Mouse (Mus musculus) retina, postnatal 1 day (tissue): ENCODE measurements around the gene Iqcf4.
"Not testable (repeated sequence)": the region's sequence is repeated elsewhere in the genome, so short reads cannot be mapped to it uniquely, and the experiment has no call there.

Experiments
- DNase-seq: peaks from one replicate; pipeline ENCODE4 v3.0.0-alpha.2; 2012

The Iqcf4 gene

DNA sequence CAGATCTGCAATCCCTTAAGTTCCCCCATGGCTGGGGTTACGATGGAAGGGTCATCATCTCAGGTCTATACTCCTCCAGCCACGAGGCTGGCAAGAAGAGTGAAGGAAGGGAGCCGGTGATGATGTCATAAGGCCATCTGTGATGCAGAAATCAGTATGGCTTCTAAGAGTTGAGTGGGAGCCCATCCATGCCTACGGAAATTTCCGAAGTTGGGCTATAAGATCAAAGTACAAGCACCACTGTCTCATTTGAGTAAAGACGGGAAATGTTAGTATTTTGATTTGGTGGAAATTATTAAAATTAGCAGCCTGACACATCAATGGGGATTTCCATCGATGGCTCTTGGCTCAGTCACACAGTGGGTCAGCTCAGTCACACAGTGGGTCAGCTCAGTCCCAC lies at the start of gene Iqcf4:
Gene Iqcf4, minus strand, starts transcription at position 101 of the 400 bp plus-strand sequence.
- DNase-seq = no peak

DNA sequence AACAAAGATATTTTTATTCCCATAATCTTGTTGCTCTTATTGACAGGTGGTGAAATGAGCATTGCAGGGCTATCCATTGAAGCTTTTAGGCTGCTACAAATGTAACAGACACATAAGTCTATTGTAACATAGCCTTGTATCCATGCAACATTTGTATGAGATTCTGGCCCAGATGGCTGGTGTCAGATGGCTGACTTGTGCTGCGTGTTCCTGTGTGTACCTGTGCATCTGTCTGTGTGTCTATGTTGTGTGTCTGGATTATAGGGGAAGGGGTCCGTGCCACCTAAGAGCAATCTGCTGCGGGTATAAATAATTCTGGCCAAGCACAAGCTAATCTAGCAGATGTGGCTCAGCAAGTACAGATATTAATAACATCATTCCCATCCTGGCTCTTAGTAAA lies 46.7 kb upstream of the Iqcf4 start:
- DNase-seq = no peak

DNA sequence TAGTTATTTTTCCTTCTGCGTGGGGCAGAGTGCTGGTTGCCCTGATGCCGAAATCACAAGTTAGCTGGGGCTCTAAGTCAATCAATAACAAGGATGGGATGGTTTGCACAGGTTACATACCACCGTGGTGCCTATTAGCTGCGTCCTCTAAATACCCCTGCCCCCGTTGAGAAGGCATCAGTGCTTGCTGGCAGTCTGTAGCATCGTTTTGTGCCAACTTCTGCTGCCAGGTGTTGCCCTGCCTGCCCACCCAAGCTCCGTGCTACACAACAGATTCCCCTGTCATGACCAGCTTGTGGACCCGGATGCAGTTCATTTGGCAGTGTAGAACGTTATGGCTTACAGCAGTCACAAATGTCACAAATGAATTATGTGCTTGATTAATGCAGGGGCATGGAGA lies 45.5 kb upstream of the Iqcf4 start:
- no peak for DNase-seq

DNA sequence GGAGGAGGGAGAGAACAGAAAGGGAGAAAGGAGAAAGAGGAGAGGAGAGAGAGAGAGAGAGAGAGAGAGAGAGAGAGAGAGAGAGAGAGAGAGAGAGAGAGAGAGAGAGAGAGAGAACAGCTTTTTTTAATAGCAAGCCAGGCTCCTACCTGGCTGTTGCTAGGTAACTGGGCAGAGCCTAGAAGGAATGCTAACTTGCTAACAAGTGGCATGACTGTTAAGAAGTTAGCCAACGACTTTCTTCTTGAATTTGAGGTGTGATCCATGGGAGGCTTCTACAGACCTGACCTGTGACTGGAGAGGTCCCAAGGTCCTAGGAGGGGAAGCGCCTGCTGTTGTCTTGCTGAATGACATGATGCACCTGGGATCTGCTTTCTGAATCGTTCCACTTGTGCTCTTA lies 43.8 kb upstream of the Iqcf4 start:
- DNase-seq = no peak

DNA sequence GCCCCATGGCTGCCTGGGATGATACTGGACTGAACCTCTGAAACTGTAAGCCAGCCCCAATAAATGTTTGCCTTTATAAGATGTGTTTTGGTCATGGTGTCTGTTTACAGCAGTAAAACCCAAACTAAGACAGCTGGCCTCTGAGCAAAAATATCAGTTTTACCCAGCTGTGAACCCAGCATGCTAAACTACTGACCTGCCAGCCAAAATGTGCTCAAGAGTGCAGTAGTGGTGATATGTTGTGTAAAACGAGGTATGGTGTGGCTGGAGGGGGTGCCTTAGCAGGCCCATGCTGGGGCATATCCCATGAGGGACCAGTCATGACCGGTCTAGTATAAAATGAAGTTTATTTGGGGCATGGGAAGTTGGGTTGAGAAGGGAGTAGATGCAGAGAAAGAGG lies 43.2 kb upstream of the Iqcf4 start:
- DNase-seq = no peak

GRCm38 (mm10) chr9:106610727-106611126 lies 39.9 kb upstream of the Iqcf4 start:
- no peak for DNase-seq

DNA sequence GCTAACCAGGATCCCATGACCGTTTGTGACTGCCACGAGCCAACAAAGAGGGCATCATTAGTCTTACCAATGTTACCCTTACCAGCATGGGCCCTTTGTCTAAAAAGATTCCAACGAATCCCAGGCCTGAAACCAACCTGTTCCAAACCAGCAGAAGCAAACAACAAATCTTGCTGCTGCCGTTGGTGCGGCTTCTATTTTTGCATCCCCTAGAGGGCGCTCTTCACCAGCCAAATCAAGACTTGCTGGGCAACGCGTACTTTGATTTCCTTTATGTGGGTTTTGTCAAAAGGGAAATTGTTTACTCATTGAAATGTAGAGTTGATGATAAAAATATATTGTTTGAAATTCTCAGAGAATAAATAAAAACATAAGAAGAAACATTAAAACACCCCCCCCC lies 29.8 kb upstream of the Iqcf4 start:
- DNase-seq = peak; percentile 75

DNA sequence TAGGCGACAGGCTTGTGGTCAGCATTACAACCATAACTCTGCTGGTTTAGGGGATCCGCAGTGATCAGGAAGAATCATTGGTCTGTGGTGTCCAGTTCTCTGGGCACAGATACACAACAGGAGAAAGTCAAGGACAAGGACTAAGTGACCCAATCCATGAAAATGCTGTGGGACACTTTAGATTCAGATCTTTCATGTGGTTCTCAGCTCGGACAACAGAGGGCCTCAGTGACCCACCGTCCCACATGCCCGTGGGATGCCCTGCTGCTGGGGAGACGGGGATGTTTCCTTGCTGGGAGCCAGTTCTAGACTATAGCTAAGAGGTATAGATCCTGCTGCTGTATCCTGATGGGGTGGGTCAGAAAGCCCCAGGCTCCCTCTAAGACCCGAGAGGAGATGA lies 27.7 kb upstream of the Iqcf4 start:
- no peak for DNase-seq

GRCm38 (mm10) chr9:106595836-106596235 lies 25.0 kb upstream of the Iqcf4 start:
- no peak for DNase-seq

DNA sequence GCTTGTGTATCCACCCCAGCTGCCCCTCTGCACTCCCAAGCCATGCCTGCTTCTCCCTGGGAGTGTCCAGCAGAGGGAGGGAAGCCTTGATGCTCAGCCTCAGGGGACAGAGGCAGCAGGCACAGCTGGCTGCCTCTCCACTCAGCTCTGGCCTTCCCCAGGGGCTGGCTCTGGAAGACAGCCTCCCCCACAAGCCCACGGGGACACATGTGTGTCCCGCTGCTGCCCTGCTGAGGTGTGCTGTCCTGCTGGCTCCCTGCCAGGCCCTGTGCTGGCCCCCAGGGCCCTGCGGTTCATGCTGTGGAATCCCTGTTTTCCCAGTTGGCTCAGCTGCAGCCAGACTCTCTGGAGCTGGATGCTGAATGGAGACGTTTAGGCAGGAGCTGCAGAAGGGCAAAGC lies 24.6 kb upstream of the Iqcf4 start:
- not testable (repeated sequence) for DNase-seq

DNA sequence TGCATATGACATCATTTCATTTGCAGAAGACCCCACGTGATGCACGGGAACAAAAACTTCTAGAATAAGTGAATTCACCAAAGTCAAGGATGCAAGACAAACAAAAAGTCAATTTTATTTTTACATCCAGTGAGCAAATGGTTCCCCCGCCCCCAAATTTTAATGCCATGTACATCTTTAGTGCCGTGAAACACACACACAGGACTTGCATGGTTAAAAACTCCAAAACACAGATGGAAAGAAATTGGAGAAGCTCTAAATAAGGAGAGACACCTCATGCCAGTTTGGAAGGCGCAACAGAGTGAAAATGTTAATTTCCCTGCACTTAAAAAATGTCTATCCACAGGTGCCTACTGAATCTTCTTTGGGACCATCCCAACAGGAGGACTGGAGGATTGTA lies 21.4 kb upstream of the Iqcf4 start:
- DNase-seq = no peak

- no peak for DNase-seq
Measured at GRCm38 (mm10) chr9:106582552-106582951, 11.8 kb upstream of the Iqcf4 start.

DNA sequence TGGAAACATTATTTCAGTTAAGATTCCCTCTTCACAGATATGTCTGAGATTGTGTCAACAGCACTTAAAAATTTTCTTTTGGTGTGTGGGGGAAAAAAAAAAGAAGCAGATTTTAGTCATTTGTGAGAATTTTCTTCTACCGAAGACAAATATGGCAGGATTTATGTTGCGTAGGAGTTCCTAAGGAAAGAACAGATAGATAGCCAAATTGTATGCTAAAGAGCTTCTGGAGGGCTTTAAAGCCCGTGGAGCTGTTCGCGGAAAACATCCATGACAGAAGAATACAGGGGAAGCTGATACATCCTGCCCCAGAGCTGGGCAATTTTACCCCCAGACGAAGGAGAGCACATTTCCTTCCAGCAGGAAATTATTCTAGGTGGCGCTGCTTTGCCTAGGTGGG lies 9.2 kb upstream of the Iqcf4 start:
- no peak for DNase-seq

- no peak for DNase-seq
Measured at GRCm38 (mm10) chr9:106576112-106576511, 5.3 kb upstream of the Iqcf4 start.

GRCm38 (mm10) chr9:106573366-106573765 lies 2.6 kb upstream of the Iqcf4 start:
- DNase-seq = no peak

DNA sequence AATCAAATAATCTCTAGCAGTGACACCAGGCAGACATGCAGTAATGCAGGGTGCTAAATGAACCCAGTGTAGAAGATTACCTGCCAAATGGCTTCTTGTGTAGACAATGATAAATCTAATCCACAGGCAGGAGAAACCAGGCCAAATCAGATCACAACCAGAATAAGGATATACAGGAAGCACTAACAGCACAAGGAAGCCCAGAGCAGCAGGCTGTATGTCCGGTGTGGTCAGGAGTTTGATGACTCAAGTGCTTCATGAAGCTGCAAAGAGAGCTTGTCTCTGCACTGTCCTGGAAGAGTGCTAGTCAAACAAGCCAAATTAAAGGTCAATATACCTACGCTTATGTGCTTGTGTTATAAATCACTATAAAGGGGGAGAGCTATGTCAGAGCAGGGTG lies 1.4 kb upstream of the Iqcf4 start:
- DNase-seq = no peak

DNA sequence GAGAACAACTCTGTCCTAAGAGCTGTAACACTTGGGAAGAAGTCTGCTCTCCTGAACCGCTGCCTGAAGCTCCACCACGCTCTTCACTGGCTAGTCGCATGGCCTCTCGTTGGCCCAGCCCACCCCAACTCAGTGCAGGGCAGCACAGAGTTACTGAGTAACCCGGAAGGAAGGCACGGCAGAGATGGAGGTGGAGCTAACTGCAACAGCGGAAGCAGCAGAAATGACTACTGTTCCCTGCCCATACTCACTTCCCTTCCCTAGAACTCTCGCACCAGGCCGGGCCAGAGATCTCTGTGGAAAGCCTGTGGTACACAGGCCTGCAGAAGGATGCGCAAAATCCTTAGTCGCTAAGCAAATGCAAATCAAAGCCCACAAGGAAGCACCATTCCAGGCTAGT lies 4.4 kb downstream of the Iqcf4 start:
- DNase-seq = no peak

GRCm38 (mm10) chr9:106564025-106564424 lies 6.8 kb downstream of the Iqcf4 start:
- DNase-seq = no peak

DNA sequence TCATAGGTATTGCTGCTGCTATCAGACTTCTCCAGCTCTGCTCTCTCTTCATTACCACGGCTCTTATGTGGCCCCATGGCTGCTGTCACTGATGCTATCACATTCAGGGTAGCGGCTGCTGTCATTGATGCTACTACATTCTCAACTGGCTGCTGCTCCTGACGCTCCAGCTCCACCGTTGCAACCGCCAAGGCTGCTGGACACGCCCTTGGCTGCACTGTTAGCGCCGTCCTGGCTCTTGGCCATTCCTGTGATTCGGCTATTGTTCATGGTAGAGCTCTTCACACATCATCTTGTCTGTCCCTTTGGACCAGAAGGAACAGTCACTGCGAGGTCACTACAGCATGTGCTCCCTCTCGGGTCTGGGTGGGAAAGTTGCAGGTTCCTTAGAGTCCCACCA lies 8.5 kb downstream of the Iqcf4 start:
- DNase-seq = no peak

DNA sequence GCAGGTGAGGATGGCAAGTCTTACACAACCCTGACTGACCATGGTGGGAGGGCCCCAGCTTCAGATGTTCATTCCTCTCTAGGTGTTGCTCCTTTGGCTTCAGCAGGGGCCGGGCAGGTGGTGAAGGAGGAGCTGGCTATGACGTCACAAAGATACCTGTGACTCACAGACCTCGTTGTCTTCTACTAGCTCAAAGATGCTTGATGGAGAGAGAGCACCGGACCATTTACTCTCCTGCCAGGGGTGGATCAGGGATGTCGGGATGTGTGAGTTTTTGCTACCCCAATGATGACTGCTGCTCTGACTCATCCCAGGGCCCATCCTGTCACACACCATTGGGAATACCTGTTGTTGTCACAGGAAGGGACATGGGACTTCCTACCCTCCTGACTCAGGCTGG lies 9.3 kb downstream of the Iqcf4 start, which contains the start of gene Iqcf3:
Gene Iqcf3, minus strand, starts transcription at position 101 of the 400 bp plus-strand sequence.
- no peak for DNase-seq

- DNase-seq = no peak
Measured at GRCm38 (mm10) chr9:106534975-106535374, 35.8 kb downstream of the Iqcf4 start.

GRCm38 (mm10) chr9:106534296-106534695 lies 36.5 kb downstream of the Iqcf4 start:
- no peak for DNase-seq

DNA sequence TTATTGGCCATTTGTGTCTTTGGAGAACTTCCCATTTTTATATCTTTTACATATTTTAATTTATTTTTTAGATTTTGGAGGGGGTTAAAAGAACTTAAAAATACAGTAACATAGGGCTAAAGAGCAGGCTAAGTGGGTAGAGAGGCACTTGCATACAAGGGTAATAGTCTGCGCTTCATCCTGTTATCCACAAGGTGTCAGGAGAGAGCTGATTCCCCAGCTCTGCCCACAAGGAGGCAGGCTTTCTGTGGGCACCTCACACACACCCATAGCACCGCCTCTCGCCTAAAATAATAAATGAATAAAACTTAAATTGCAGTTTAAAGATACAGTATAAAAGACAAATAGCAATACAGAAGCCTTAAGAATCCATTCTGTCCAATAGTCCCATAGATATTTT lies 39.0 kb downstream of the Iqcf4 start:
- peak; percentile 66 for DNase-seq

- no peak for DNase-seq
Measured at GRCm38 (mm10) chr9:106519909-106520308, 50.9 kb downstream of the Iqcf4 start.

DNA sequence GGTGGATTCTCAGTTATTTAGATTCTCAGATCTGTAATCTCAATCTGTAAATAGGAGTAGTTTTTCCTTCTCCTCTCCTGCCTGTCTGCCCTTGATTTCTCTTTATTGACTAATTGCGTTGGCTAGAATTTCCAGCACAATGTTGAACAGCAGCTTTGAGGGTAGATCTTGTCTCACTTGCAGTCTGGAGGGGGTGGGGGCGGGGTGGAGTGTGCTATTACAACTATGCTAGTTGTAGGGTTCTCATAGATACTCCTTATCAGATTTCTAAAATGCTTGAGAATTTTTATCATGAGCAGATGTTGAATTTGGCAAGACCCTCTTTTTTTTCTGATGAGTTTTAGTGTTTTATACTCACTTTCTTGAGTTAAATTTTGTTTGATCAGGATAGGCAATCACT lies 51.4 kb downstream of the Iqcf4 start:
- no peak for DNase-seq
